Mouse (Mus musculus) midbrain, embryonic 10.5 days (tissue): ENCODE measurements around the gene Prep. TPM values are rescaled to one million over a fixed set of nuclear protein-coding genes. Genes with fewer than 3 reads are reported as not detected.
"Not testable (repeated sequence)": the region's sequence is repeated elsewhere in the genome, so short reads cannot be mapped to it uniquely, and the experiment has no call there.

Source experiments
- DNase-seq: peaks from one replicate; pipeline ENCODE4 v3.0.0-alpha.2; 2017; ENCODE audit warnings: low spot score
- H3K27ac ChIP-seq: fragments of 300-500 bp; sonication (generic); replicated peaks from 2 replicates; pipeline ENCODE4 v1.5.1; 2016; ENCODE audit warnings: mild to moderate bottlenecking
- H3K27me3 ChIP-seq: fragments of 300-500 bp; sonication (generic); 2 replicates; pipeline ENCODE4 v1.6.1; 2016; ENCODE audit warnings: low read depth, mild to moderate bottlenecking; ENCODE audit not compliant: poor library complexity, severe bottlenecking
- H3K36me3 ChIP-seq: fragments of 300-500 bp; sonication (generic); 2 replicates; pipeline ENCODE4 v1.6.1; 2016; ENCODE audit warnings: mild to moderate bottlenecking, moderate library complexity
- H3K4me1 ChIP-seq: fragments of 300-500 bp; sonication (generic); 2 replicates; pipeline ENCODE4 v1.6.1; 2016
- H3K4me3 ChIP-seq: fragments of 300-500 bp; sonication (generic); 2 replicates; pipeline ENCODE4 v1.5.1; 2016; ENCODE audit warnings: mild to moderate bottlenecking, moderate library complexity
- H3K9me3 ChIP-seq: fragments of 300-500 bp; sonication (generic); replicated peaks from 2 replicates; pipeline ENCODE4 v1.6.1; 2016; ENCODE audit warnings: mild to moderate bottlenecking
- WGBS: fragments of 180-500 bp; shearing (Covaris S2); methylation state at CpG from one replicate; pipeline ENCODE4 v1.1.7; 2016; 5-methylcytosine and 5-hydroxymethylcytosine counted together
- microRNA-seq: library from miRNA; unstranded; fragments of <30 nt; microRNA quantifications from one replicate; pipeline ENCODE4, GENCODE M21; 2017
- polyA plus RNA-seq: library from polyadenylated mRNA; unstranded; fragments of >200 nt; fragmentation: Nextera tagmentation; extraction: Ambion mirVana; gene quantifications from 2 replicates; pipeline ENCODE4 v1.2.1, GENCODE M21; 2016

The Prep gene
- polyA plus RNA-seq, 1 experiment from 2014 or later: 36.6 TPM

DNA sequence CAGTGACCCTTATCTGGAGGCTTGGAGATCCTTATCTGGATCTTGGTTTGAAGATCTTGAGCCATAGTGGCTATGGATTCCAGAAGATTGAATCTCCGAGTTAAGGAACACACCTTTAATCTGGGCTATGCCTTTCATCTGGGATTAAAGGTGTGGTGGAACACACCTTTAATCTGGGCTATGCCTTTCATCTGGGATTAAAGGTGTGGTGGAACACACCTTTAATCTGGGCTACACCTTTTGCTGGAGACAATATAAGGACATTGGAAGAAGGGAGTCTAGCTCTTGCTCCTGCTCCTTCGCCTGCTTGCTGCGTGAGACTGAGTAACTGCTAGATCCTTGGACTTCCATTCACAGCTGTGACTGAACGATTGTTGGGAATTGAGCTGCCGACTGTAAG lies 110.8 kb downstream of the Prep start, which contains the start of gene Popdc3:
TSS of gene Popdc3 (plus strand) at position 301 of the 400 bp plus-strand sequence.
- not testable (repeated sequence) for H3K4me1 ChIP-seq, H3K27me3 ChIP-seq, DNase-seq, H3K36me3 ChIP-seq, H3K9me3 ChIP-seq, H3K27ac ChIP-seq, H3K4me3 ChIP-seq
- WGBS: 92% methylated on average over 2 of the region's 5 CpGs

DNA sequence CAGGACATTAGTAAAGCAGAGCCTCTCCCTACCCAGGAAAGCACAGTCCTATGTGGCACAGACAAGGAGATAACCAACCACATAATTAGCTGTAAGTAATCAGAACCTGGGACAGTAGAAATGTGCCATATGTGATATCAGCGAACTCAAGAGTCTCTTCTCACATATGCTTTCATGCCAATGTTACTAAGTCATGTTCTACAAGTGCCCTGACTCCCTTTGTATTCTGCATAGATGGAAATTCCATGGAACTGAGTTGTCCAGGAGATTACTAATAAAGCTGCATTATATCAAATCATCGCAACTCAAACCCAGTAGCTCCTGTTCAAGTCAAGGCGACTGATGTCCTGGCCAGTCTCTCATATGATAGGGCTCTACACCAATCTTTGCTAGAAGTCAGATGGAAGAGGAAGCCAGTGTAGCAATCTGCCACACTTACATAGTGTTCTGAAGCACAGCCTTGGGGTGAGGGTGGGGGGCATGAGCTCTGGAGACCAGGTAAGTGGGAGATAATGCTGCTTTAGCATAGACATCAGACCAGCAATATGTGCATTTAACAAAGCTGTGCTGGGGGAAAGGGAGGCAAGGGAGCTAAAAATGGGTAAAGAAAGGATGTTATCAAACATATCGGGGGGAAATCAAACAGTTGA lies 113.8 kb downstream of the Prep start:
- Histone ChIP-seq H3K27ac (no peak overlapping the region), H3K9me3 (no peaks in the 10 kb centered on the region), H3K4me1 (no peaks in the 10 kb centered on the region), H3K4me3 (no peak overlapping the region), H3K36me3 (no peaks in the 10 kb centered on the region), H3K27me3 (no peaks in the 10 kb centered on the region)
- WGBS: 95% methylated on average over 4 of the region's 4 CpGs
- DNase-seq: no peak

DNA sequence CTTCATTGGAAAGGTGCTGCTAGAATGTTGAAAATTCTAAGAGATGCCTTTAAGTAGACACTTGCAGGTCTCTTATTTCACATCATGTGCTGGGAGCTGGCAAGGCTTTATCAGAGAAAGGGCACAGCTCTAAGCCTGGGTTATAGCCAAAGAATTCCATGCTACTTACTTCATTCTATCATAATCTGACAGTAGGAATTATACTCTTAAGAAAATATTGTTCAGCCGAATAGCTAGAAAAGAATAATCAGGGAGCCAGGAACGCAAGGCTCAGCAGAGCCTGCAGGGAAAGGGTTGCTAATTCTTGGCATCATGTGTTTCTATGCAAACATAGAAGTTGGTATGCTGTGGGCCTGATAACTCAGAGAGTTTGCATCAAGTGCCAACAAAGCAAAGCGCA lies 114.3 kb downstream of the Prep start:
- DNase-seq: no peak
- H3K4me1 ChIP-seq: no peaks in the 10 kb centered on the region
- WGBS: 91% methylated on average over 3 of the region's 3 CpGs
- no peaks in the 10 kb centered on the region for H3K27me3 ChIP-seq
- H3K9me3 ChIP-seq: no peaks in the 10 kb centered on the region
- H3K36me3 ChIP-seq: no peaks in the 10 kb centered on the region
- no peak overlapping the region for H3K4me3 ChIP-seq
- H3K27ac ChIP-seq: no peak overlapping the region

DNA sequence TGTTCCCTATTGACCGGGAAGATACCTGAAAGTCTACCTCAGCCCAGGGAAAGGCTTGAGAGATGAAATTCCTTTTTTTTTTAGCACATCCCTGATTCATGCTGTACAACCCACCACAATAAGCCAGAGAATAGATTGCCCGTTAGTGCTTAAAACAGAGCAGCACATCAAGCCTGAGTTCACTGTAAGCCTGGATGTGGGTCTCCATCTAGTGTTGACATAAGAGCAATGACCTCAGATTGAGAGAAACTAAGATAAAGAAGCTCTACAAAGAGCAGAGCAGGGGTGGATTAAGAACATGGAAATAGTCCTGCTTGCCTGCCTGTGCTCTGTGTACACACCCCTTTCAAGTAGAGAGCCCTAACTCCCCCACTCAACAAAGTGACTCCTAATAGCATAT lies 118.5 kb downstream of the Prep start:
- Histone ChIP-seq H3K27me3 (no peaks in the 10 kb centered on the region), H3K27ac (no peak overlapping the region), H3K36me3 (no peaks in the 10 kb centered on the region), H3K4me1 (no peaks in the 10 kb centered on the region), H3K9me3 (no peaks in the 10 kb centered on the region), H3K4me3 (no peak overlapping the region)
- WGBS: 93% methylated on average over 2 of the region's 2 CpGs
- no peak for DNase-seq

DNA sequence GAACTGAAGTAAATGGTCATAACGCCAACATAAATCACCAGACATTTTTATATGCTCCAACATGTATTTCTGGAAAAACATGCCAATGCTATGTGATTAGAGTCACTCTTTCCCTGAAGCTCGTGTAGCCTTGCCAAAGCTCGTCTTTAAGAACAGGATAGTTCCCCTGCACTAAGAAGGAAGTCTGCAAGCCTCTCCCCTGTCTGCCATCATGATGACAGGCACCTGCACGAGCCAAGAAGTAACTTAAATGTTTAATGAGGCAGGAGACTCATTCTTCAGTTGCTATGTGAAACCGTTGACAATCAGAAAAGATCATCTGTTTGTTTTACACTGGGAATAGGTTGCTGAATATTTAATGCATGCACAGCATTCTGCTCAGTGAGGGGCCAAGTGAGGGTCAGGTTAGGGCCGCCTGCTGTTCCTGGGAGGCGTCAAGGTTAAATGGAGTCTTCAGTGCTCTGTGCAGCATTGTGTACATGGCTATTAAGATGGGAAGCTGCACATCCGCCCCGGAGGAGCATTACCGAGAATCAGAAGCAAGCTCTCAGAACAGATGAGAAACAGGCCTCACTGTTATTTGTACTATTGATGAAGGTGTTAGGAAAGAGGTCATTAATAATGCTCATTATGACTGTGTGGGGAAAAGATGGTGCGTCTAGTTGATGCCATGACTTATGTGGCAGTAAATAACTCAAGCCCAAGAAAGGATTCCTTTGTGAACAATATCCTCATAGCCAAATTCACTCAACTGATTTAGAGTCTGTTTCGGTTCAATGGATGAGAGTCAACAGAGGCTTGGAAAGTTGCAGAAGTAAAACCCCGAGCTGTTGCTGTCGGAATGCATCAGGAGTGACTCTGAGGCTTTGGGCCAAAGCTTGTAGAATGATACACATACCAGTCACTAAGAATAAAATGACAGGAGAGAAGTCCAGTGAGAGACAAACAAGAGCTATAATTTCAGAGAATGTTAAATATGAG lies 126.6 kb downstream of the Prep start:
- no peak for DNase-seq
- H3K9me3 ChIP-seq: no peaks in the 10 kb centered on the region
- H3K36me3 ChIP-seq: no peaks in the 10 kb centered on the region
- no peak overlapping the region for H3K4me3 ChIP-seq
- no peaks in the 10 kb centered on the region for H3K27me3 ChIP-seq
- 74% methylated on average over 14 of the region's 14 CpGs for WGBS
- peaks cover 5% of the 10 kb centered on the region for H3K4me1 ChIP-seq
- no peak overlapping the region for H3K27ac ChIP-seq

DNA sequence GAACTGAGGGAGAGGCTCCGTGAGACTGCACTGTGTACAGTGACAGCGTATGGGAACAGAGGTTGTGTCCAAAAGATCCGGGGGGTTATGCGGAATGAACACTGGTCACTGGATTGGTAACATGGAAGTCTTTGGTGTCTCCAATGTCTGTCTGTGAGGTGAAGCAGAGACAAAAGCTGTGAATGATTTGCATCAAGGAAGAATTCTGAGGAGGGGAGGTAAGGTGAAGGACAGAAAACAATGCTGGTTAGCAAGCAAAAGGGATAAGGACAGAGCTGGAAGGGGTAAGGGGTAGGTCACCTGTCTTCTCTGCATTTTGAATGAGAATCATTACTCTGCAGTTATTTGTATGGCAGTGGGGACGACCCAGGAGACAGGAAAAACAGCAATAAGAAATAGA lies 127.5 kb downstream of the Prep start:
- no peaks in the 10 kb centered on the region for H3K36me3 ChIP-seq
- no peak overlapping the region for H3K4me3 ChIP-seq
- DNase-seq: no peak
- H3K4me1 ChIP-seq: peaks cover 5% of the 10 kb centered on the region
- WGBS: 84% methylated on average over 5 of the region's 5 CpGs
- no peak overlapping the region for H3K27ac ChIP-seq
- no peaks in the 10 kb centered on the region for H3K9me3 ChIP-seq
- no peaks in the 10 kb centered on the region for H3K27me3 ChIP-seq

DNA sequence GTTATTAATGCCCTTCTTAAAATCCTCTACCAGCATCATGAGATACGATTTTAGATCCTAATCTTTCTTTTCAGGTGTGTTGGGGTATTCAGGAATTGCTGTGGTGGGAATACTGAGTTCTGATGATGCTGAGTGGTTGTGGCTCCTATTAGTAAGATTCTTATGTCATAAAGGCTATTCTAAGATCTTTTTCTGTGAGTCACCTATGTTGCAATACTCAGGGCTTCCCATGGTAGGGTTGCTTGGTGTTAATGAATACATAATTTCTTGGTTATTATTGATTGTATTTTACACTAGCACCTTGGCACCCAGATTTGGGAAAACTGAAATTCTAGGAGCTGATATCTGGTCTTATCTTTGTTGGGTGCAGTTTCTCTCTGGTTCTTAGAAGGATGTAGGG lies 137.6 kb downstream of the Prep start:
- Histone ChIP-seq H3K27ac (no peak overlapping the region), H3K36me3 (no peaks in the 10 kb centered on the region), H3K4me1 (no peaks in the 10 kb centered on the region), H3K4me3 (no peak overlapping the region), H3K9me3 (no peaks in the 10 kb centered on the region), H3K27me3 (no peaks in the 10 kb centered on the region)
- no peak for DNase-seq
- WGBS: 79% methylated on average over 1 of the region's 1 CpGs

DNA sequence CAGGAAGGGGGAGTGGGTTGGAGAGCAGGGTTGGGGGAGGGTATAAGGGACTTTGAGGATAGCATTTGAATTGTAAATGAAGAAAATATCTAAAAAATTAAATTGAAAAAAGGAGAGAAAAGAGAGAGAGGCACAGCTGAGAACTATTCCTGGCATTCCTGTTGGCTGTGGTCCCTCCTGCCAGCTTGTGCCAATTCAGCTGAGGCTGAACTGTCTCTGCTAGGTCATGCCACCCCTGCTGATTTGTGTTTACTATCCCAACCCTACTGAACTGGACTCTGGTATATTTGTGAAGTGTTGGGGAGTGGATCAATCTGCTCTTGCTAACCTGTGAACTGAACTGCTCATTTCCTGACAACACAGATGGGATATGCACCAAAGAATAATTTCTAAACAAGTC lies 143.2 kb downstream of the Prep start:
- no peaks in the 10 kb centered on the region for H3K27me3 ChIP-seq
- H3K36me3 ChIP-seq: no peaks in the 10 kb centered on the region
- no peaks in the 10 kb centered on the region for H3K4me1 ChIP-seq
- H3K4me3 ChIP-seq: no peak overlapping the region
- H3K9me3 ChIP-seq: no peaks in the 10 kb centered on the region
- H3K27ac ChIP-seq: no peak overlapping the region
- no peak for DNase-seq

DNA sequence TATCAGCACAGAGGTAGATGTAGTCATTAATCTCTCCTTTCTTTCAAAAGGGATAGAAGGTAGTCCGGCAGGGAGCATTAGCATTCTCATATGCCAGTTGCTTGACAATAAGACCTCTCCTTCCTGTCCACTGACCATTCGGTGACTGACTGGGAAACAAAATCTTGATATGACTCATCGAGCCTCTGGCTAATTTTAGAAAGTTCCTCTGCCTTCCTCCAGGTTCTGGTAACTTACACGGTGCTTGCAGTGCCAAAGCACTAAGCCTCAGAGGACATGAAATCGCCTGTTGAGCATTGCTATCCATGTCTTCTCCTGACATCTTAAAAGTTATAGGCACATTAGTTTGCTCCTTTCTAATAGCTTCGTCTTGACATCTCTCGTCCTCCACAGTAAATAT lies 149.7 kb downstream of the Prep start:
- WGBS: 87% methylated on average over 7 of the region's 7 CpGs
- Histone ChIP-seq H3K4me3 (no peak overlapping the region), H3K27me3 (no peaks in the 10 kb centered on the region), H3K4me1 (no peaks in the 10 kb centered on the region), H3K9me3 (no peaks in the 10 kb centered on the region), H3K36me3 (no peaks in the 10 kb centered on the region), H3K27ac (no peak overlapping the region)
- DNase-seq: no peak

Small RNA genes within 50 kb of the gene (microRNA-seq; reads per million reads assigned to microRNA genes)
- not detected for gene Gm23766

Other genes starting within 250 kb of the Prep start
- gene Popdc3, start 110.9 kb downstream of the Prep start, polyA plus RNA-seq: 0.19 and 0.22 TPM in 2 replicates